Mouse (Mus musculus) spleen, postnatal 10 days (tissue): ENCODE measurements around the gene Plppr1.

Experiments used
- DNase-seq, 2 experiments: peaks; one replicate each; pipeline ENCODE4 v3.0.0; 2021 to 2022; ENCODE audit warnings: low spot score in 2 of 2

Plppr1 gene

DNA sequence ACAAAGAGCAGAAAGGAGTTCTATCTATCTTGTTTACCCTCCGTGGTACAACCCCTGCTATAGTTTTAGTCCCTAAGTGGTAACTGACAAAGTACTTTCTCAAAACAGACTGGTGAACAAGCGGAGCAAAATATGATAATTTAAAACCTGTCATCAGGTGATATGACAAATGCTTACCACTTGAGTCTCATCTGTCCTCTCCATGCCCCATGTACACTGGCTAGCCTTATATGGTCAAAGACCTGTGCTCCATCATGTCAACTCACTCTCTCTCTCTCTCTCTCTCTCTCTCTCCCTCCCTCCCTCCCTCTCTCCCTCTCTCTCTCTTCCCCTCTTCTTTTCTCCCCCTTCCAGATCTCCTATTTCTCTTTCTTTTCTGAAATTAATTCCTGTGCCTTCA, 59.8 kb downstream of the Plppr1 start:
- DNase-seq: no peak

- no peak for DNase-seq
These were observed 85.7 kb downstream of the Plppr1 start for GRCm38 (mm10) chr4:49144798-49145197.

GRCm38 (mm10) chr4:49148775-49149174, 89.7 kb downstream of the Plppr1 start:
- DNase-seq: no peak

- no peak for DNase-seq
These were observed 90.2 kb downstream of the Plppr1 start for GRCm38 (mm10) chr4:49149251-49149650.

GRCm38 (mm10) chr4:49153849-49154248, 94.8 kb downstream of the Plppr1 start:
- peak; percentile 15 to 73 for DNase-seq

DNA sequence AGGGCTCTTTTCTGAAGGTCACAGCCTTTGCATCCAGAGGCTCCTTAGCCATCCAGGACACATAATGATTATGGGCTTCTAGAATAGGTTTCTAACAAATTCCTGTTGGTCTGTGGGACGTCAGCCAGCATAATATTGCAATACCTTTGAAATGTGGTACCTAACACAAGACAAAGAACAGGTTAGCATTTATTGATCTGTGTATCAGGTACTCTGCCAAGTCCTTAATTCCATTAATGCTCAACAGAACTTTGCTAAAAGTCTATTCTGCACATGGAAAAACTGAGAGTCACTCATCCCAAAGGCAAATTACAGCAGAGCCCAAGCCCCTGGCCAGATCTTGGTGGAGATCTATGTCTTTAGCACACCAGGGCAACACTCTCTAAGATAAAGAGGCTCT, 97.7 kb downstream of the Plppr1 start:
- no peak for DNase-seq

- DNase-seq: peak in 1 of 2 experiments; percentile 17
These were observed 104.2 kb downstream of the Plppr1 start for GRCm38 (mm10) chr4:49163285-49163684.

- no peak for DNase-seq
These were observed 107.3 kb downstream of the Plppr1 start for GRCm38 (mm10) chr4:49166391-49166790.

DNA sequence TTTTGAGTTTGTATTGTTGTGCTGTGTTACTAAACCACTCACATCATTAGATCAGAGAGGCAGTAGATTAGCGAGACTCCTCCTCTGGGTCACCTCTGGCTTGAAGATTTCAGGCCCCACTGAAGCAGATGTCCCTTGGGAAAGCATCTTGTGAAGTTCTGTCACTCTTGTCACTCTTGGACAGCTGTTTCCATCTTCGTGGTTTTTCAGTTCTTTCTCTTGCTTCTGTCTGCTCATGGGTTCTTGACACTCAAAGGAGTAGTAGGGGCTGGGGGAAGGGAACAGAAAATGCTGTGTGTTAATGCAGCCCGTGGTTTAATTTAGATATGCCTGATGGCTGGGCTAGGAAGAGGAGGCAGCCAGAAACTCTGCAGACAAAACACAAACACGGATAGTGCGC, 108.0 kb downstream of the Plppr1 start:
- DNase-seq: no peak

- no peak for DNase-seq
These were observed 110.4 kb downstream of the Plppr1 start for GRCm38 (mm10) chr4:49169498-49169897.

DNA sequence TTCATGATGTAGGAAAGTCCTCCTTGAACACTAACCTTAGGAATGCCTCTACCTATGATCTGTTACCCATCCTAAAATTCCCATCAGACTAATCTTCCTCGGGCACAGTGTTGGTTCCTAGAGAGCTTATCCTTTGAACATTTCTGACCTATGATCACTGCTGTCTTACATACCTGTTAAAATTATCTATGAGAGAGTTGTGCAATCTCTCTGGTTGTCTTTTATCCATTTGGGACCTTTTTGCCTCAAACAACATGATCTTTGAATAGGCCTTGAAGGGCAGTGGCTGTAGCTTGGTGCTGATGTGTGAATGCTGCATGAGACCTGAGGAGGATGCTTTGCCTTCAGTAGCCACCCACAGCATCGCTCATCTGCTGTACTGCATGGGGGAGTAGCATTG, 119.0 kb downstream of the Plppr1 start:
- no peak for DNase-seq

- no peak for DNase-seq
These were observed 119.8 kb downstream of the Plppr1 start for GRCm38 (mm10) chr4:49178891-49179290.

DNA sequence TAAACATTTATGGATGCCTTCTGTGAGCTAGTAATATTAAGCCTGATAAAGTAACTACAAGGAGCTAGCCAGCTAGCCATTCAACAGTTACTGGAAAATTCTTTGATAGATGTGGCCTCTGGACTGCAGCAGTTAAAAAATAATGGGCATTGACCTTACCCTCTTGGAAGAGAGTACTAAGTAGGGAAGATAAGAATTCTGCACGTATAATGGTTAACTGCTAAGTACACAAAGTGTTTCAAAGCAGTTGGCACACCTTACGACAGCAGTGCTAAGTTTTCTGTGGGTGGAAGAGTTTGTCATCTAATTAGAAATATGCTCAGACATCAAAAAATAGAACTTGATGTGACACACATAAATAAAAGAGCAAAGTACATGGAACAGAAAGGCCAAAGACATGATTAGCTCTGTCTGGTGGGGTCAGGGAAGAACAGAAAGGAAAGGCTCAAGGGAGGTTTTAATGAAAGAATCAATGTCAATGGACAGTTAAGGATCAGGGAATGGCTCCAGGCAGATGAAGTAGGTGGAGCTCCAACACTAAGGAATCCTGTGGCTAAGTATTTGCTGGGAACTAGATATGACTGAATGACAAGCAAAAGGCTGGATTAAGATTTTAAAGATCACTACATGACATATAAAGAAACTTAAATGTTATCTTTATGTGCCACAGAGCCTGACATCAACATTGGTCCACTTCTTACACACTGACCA, 120.6 kb downstream of the Plppr1 start:
- DNase-seq: no peak

GRCm38 (mm10) chr4:49189991-49190526, 131.0 kb downstream of the Plppr1 start:
- DNase-seq: no peak

GRCm38 (mm10) chr4:49197125-49197747, 138.2 kb downstream of the Plppr1 start:
- peak in 1 of 2 experiments; percentile 22 for DNase-seq

- DNase-seq: no peak
These were observed 151.4 kb downstream of the Plppr1 start for GRCm38 (mm10) chr4:49210457-49210856.

GRCm38 (mm10) chr4:49211582-49211981, 152.5 kb downstream of the Plppr1 start:
- no peak for DNase-seq

- no peak for DNase-seq
These were observed 153.8 kb downstream of the Plppr1 start for GRCm38 (mm10) chr4:49212616-49213544.

DNA sequence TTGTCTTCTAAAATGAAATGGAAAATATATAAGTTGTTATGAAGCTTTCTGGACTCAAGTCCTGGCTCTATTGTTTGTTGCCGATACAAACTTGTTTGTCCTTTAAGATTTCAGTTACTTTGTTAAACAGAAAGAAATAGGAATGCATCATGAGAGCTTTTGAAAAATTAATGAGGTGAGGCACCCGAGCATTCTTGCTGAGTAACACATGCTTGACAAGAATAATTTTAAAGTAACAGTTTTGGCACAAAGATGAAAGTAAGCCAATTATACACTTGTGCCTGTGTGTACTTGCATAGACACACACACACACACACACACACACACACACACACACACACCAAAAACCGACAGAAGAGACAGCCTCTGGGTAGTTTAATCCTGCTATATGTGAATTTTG, 155.3 kb downstream of the Plppr1 start:
- no peak for DNase-seq

GRCm38 (mm10) chr4:49223501-49223900, 164.4 kb downstream of the Plppr1 start:
- no peak for DNase-seq

GRCm38 (mm10) chr4:49225021-49225420, 165.9 kb downstream of the Plppr1 start:
- DNase-seq: no peak
